Mouse (Mus musculus) neural tube, embryonic 13.5 days (tissue): ENCODE measurements around the gene Tmem132e. TPM values are rescaled to one million over a fixed set of nuclear protein-coding genes. Genes with fewer than 3 reads are reported as not detected.

Experiments used
- ATAC-seq: fragments of 200-750 bp; cut with Nextera tagmentation; 2 replicates; pipeline ENCODE4 v1.8.0; 2017; ENCODE audit warnings: low read depth, mild to moderate bottlenecking, moderate TSS enrichment, moderate library complexity
- H3K27ac ChIP-seq: fragments of 300-500 bp; sonication (generic); replicated peaks from 2 replicates; pipeline ENCODE4 v1.5.1; 2015; ENCODE audit warnings: moderate library complexity, mild to moderate bottlenecking, inconsistent platforms
- H3K27me3 ChIP-seq: fragments of 300-500 bp; sonication (generic); 2 replicates; pipeline ENCODE4 v1.6.1; 2015; ENCODE audit warnings: mild to moderate bottlenecking, inconsistent platforms
- H3K36me3 ChIP-seq: fragments of 300-500 bp; sonication (generic); 2 replicates; pipeline ENCODE4 v1.6.1; 2015; ENCODE audit warnings: mild to moderate bottlenecking, inconsistent platforms
- H3K4me1 ChIP-seq: fragments of 300-500 bp; sonication (generic); replicated peaks from 2 replicates; pipeline ENCODE4 v1.6.1; 2015; ENCODE audit warnings: inconsistent platforms
- H3K4me2 ChIP-seq: fragments of 300-500 bp; sonication (generic); 2 replicates; pipeline ENCODE4 v1.6.1; 2015; ENCODE audit warnings: inconsistent platforms, mild to moderate bottlenecking, moderate library complexity
- H3K4me3 ChIP-seq: fragments of 300-500 bp; sonication (generic); 2 replicates; pipeline ENCODE4 v1.5.1; 2015; ENCODE audit warnings: mild to moderate bottlenecking, inconsistent platforms
- H3K9ac ChIP-seq: fragments of 300-500 bp; sonication (generic); 2 replicates; pipeline ENCODE4 v1.6.1; 2015; ENCODE audit warnings: moderate library complexity, mild to moderate bottlenecking, inconsistent platforms
- H3K9me3 ChIP-seq: fragments of 300-500 bp; sonication (generic); 2 replicates; pipeline ENCODE4 v1.6.1; 2016; ENCODE audit warnings: inconsistent platforms
- WGBS: fragments of 180-500 bp; shearing (Covaris S2); methylation state at CpG from one replicate; pipeline ENCODE4 v1.1.7; 2015; 5-methylcytosine and 5-hydroxymethylcytosine counted together
- polyA plus RNA-seq: library from polyadenylated mRNA; unstranded; fragments of >200 nt; fragmentation: Nextera tagmentation; extraction: Ambion mirVana; gene quantifications from 2 replicates; pipeline ENCODE4 v1.2.1, GENCODE M21; 2015

Tmem132e gene
- polyA plus RNA-seq, 1 experiment from 2014 or later, result 5.1 TPM

DNA sequence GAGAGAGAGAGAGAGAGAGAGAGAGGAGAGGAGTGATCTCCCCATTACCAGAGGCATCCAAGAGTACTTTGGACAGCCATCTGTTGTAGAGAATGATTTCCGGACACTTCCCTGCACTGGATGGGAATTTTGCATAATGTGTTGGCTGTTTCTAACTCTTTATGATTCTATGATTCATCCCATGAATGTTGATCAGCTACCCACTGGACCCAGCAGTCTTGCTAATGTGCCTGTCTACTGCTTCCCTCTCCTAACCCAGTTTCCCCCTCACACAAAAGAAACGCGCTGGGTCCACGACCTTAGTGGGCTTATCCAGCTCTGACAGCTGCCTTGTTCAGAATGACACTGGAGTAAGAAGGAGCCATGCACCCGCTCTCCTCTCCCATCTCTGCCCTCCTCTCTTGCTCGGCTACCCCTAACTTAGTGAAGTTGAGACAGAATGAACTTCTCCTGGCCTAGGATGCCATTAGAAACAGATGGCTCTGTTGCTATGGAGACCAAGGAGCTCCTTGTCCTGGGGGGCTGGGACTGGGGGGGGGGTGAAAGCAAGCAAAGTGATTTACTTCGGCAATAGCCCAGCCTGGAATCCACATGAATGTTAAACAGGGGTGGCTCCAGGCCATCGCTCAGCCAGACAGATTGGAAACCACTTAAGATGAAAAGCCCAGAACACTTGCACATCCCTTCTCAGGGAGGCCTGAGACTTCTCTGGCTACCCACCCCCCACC is 98.8 kb downstream of the Tmem132e start:
- WGBS, result 10% methylated on average over 8 of the region's 8 CpGs
- H3K4me1 ChIP-seq, result peaks cover 31% of the 10 kb centered on the region
- no peaks in the 10 kb centered on the region for H3K27me3 ChIP-seq
- peak; percentile 78 for ATAC-seq
- H3K9ac ChIP-seq, result no peak overlapping the region
- H3K27ac ChIP-seq, result peak overlapping the region; percentile 68
- no peak overlapping the region for H3K4me3 ChIP-seq
- no peaks in the 10 kb centered on the region for H3K9me3 ChIP-seq
- no peak overlapping the region for H3K4me2 ChIP-seq
- H3K36me3 ChIP-seq, result no peaks in the 10 kb centered on the region

DNA sequence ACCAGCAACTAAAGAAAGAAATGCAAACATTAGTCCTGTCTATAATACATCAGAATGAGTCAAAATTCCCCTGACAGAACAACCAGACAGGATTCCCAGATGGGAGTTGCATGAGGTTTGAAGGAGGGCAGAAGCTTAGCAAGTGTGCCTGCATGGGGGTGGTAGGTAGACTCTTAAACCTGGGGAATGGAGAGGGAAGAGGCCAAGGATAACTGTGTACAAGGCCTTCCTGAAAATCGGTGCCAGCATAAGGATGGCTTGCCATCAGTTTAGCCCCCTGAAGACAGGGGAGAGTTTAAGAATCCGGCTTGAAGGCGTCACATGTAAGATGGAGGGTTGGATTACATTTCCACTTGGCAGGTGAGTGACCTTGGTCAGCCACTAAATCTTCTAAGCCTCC is 102.2 kb downstream of the Tmem132e start:
- H3K4me3 ChIP-seq, result no peak overlapping the region
- H3K4me2 ChIP-seq, result no peak overlapping the region
- ATAC-seq, result no peak
- H3K36me3 ChIP-seq, result no peaks in the 10 kb centered on the region
- 91% methylated on average over 3 of the region's 3 CpGs for WGBS
- no peak overlapping the region for H3K9ac ChIP-seq
- peaks cover 22% of the 10 kb centered on the region for H3K4me1 ChIP-seq
- no peak overlapping the region for H3K27ac ChIP-seq
- H3K9me3 ChIP-seq, result no peaks in the 10 kb centered on the region
- no peaks in the 10 kb centered on the region for H3K27me3 ChIP-seq

Other genes with a start within 250 kb of the Tmem132e start
- gene Ccl1, start 83.2 kb upstream of the Tmem132e start, polyA plus RNA-seq, result 0.48 and 0.71 TPM in 2 replicates